Mouse (Mus musculus): ENCODE results near the gene Chst12.

Gene Chst12

DNA sequence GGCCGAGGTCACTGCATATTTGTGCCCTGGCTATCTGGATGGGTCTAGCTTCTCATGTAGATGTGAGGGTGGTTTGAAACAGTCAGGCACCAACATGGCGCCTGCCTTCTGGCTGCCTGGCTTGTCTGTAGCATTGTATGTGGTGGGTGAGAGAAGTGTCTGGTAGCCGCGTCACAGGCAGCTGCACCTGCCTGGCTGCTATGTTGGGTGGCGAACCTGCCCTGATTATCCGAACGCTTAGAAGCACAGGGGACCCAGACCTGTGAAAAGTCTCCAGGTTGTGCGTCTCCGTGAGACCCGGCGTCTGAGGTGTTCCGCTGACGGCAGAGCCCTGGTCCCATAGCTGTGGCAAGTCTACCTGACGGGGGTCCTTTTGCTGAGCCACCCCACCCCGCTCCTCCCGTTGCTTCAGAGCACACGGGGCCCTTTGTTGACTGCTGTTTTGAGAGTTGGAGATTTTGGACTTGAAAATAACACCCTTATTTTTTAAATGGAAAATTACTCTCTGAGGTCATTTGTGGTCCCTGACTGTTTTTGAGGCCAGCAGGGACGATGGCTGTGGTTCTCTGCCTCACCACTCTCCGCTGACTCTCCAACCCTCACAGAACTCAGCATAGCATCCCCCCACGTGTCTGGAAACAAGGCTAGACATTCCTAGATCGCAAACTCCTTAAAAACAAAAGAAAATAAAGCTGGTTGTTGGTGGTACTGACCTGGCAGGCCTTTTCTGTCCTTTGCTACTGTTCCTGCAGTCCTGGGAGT, 12.0 kb downstream of the Chst12 start:
- in situ Hi-C loops (cut with MseI, MboI) = no loop called here

DNA sequence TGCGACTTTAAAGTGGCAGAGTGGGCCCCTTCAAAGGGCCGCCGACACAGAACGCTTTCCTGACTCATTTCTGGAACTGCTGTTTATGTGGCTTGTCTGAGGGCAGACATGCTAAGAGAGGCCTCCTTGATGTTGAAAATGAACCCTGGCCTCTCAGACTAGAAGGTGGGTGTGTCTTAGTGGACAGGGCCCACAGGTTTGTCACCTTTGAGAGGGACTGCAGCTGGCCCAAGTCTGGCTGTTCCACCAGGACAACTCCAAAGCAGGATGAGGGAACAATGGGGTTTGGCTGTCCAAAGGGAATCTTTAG, 12.5 kb downstream of the Chst12 start:
- in situ Hi-C loops (cut with MseI, MboI) = no loop called here

DNA sequence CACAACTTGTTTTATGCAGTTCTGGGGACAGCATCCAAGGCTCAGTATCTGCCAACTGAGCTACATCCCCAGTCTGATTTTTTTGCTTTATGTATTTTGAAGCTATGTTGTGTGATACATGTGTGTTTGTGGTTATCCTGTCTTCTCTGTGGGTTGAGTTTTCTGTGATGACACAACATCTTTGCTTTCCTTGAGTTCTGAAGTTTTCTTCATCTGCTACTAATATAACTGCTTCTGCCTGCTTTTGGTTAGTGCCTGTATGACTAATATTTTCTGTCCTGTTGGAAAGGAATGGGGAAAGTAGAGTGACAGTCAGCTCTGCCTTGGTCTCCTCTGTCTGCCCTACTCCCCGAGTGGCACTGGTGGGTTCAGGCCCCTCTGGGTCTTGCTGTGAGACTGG, 15.8 kb downstream of the Chst12 start:
- in situ Hi-C loops (cut with MseI, MboI) = loop anchor here in 1 of 2 experiments (5.0 kb wide), 1 partner anchor 44 kb away; no protein-coding TSS in a partner anchor

DNA sequence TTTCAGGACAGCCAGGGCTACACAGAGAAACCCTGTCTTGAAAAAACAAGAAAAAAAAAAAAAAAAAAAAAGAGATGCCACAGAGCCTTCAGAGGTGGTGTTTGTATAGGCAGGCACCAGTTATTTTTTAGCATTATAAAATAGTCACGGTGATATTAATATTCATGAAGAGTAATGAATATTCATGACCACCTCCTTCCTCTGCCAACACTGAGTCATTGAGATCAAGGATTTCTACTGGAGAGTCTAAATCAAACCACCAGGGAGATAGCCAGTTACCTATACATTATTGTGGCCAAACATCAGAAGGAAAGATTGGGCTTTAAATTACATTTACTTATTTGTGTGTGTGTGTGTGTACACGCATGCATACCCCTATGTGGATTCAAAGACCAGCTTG, 21.4 kb downstream of the Chst12 start:
- in situ Hi-C loops (cut with MseI, MboI) = loop anchor here in 1 of 2 experiments (5.0 kb wide), 1 partner anchor 49 kb away; no protein-coding TSS in a partner anchor

DNA sequence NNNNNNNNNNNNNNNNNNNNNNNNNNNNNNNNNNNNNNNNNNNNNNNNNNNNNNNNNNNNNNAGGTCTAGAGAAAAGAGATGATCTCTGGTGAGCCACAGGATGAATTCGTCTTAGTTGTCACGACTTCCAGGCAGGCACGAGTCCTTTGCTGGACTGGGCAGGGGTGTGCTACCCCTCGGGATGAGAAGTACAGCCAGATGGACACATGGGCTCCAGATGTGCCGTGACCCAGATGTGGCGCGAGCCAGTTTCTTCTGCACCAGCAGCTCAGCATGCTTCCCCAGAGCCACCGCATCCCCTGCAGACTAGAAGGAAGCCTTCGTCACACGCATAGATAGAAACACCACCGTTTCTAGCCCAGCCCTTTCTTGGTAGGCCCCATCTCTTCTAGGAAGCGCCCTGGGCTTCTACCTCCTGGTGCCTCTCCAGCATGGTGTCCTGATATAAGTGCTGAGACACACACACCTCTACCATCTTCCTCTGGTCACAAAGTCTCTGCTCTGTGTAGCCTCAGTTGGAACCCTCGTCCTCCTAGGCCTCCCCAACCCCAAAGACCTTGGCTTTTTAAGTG, 32.8 kb downstream of the Chst12 start:
- in situ Hi-C loops (cut with MseI, MboI) = no loop called here

DNA sequence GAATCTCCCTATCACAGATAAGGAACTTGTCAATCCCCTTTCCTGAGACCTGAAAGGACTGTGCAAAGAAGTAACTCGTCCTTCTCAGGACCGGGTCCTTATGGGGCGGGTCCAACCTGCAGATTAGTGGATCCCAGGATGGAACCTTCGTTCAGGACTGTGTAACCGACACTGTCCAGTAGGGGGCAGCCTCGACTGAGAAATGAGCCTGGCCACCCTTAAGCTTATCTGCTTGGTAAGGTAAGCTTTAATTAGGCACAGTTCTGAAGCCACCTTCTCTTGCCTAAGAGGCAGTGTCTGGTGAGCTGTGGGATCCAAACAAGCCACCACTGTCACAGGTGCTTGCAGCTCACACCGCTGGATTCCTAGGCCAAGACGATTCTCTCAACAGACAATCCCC, 34.8 kb downstream of the Chst12 start:
- in situ Hi-C loops (cut with MseI, MboI) = loop anchor here in 1 of 2 experiments (5.0 kb wide), 1 partner anchor 77 kb away; no protein-coding TSS in a partner anchor

DNA sequence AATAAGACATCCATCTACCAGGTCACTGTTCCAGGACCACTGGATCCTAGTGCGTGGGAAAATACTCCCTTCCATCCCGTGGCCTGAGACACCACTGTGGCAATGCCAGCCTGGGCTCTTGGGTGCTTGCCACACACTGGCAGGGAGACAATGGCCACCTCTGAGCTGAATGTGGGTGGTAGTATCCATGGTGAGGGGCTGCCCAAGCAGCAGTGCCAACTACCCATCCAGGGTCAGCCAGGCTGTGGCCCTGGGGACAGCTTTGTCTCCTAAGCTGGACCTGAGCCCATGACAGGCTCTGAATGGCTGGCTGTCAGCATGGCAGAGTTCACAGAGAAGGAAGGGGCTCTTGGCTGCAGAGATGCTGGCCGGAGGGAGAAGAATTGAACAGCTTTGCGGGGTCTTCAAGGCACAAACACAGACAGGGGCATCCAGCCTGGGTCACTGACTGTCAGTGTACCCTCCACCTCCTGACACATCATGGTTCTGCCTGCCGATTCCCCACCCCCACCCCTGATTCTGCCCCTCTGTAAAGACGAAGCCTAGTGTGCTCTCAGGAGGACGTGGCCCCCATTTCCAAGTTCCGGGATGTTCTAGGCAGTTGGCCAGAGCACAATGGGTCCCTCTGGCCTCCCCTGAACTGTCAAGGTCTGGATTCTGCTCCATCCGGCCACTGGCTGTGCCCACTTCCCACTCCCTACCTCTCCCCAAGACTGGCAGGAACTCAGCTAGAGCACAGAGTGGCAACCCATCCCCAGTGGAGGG, 37.6 kb downstream of the Chst12 start:
- in situ Hi-C loops (cut with MseI, MboI) = loop anchor here in 1 of 2 experiments (5.0 kb wide), 1 partner anchor 74 kb away; no protein-coding TSS in a partner anchor

DNA sequence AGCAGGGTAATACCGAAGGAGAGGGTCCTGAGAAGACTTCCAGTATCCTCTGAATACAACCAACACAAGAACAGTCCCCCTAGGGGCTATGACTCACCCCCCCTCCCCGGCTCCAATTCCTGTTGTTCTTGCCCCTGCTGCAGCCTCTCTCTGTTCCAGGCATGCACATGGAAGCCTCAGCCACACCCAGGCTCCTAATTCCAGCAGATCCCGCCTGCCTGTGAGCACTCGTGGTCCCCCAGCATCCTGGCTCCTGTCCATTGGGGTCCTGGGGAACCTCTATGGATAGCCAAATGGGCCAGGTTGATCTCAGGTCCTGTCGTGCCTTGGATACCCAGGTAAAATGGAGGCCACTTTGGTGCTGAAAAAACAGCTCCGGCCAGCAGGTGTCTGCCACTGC, 40.3 kb downstream of the Chst12 start:
- in situ Hi-C loops (cut with MseI, MboI) = loop anchor here in 1 of 2 experiments (5.0 kb wide), 1 partner anchor 72 kb away; no protein-coding TSS in a partner anchor

DNA sequence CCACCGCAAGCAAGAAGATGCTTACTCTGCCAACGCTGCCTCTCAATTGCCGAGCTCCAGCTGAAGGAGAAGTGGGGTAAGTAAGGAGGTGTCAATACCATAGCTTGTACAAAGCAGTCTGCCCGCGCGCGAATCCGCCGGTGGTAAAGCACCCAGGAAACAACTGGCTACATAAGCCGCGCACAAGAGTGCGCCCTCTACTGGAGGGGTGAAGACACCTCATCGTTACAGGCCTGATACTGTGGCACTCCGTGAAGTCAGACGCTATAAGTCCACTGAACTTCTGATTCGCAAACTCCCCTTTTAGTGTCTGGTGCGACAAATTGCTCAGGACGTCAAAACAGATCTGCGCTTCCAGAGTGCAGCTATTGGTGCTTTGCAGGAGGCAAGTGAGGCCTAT, 41.0 kb downstream of the Chst12 start:
- in situ Hi-C loops (cut with MseI, MboI) = loop anchor here in 1 of 2 experiments (5.0 kb wide), 1 partner anchor 71 kb away; no protein-coding TSS in a partner anchor

DNA sequence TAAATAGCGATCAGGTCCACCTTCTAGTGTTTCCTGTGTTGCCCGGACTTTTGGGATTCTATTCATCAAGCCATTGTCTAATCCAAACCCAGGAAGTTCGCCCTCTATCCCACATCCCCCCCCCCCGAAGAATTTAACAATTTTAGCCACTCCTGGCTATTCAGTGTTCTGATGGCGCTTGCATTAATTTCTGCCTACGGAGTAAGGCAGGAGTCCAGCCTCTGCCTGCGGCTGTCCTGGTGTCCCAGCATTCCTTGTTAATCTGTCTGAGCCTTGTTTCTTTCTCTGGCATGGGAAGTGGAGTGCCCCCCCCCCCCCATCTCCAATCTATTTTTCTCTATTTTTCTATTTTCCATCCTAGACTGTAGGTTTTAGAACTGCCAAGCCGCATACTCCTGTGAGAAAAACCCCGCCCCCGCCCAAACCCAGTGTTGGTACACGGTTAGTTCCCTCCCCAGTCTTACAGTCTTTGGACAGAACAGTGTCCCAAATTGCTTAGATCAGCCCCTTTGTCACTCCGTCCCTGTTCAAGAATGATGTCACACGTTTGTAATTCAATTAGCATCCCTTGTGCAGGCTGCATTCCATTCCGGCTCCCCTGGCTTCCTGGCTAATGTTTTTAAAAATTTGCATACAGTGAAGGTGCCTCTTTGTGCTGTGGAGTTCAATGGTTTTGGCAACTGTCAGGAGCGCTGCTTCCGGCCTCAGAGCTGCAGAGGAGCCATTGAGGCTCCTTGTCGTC, 44.1 kb downstream of the Chst12 start:
- in situ Hi-C loops (cut with MseI, MboI) = loop anchor here in 1 of 2 experiments (5.0 kb wide), 1 partner anchor 68 kb away; no protein-coding TSS in a partner anchor

DNA sequence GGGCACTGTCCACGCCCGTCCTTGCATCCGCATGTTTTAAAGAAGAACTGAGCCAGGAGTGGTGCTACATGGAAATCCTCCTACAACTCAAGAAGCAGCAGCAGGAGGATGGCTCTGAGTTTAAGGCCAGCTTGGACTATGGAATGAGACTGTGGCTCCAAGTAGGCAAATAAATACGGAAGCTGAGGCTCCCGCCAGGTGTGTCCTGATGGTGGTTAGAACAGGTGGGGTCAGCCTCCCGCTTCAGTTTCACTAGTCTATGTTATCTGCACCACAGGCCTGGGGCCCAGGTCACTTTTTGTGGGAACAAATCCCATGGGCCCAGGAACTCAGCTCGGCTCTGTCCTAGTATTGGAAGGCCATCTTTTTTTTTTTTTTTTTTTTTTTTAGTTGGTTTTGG, 48.4 kb downstream of the Chst12 start:
- in situ Hi-C loops (cut with MseI, MboI) = no loop called here

DNA sequence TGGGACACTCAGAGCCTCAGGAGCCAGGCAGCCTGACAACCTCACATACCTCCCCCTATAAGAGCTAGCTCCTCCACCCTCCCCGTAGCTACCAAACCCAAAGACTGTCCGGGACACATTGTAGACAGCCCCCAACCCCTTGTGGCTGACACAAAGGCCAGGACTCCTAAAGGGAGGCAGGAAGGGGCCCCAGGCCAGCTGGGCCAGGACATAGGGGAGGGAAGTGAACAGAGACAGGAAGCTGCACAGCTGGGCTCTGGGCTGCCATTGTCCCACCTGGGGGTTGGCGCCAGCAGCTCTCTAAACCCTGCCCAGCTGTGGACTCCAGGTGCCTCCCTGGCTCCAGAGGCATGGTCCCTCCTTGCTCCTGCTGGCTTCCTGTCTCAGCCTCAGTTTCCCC, 51.5 kb downstream of the Chst12 start:
- in situ Hi-C loops (cut with MseI, MboI) = no loop called here

DNA sequence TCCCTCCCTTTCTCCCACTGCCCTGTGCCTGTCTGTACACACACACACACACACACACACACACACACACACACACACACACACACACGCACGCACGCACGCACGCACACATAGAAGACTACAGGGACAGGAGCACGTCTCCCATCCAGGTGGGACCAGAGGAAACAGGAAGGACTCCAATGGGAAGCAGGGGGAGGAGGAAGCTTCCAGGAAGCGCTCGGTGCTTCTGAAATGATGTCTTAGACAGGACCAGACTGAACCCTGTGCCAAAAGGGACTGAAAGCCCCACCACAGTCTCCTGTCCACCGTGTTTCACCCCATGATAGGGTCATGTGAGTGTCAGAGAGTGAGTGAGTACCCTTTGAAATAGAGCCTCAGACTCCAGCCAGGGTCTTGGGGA, 57.3 kb downstream of the Chst12 start:
- in situ Hi-C loops (cut with MseI, MboI) = no loop called here

DNA sequence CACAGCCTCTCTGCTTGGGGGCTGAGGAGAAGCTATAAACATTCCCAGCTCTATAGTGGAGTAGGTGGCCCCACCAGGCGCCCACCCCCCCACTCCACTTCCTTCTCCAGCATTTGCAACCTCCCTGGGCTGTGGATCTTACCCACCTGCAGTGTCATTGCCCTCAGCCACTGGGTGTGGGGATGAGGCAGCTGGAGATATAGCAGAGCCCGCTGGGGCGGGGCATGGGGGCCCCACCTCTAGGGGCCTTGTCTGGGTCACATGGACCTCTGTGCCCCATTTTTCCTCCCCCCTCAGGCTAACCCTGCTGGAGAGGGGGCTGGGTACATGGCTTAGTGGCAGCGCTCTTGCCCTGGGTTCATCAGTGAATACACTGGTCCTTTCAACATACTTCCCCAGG, 59.5 kb downstream of the Chst12 start, which contains the start of gene Grifin:
Grifin (minus strand) TSS at position 176 of the 400 bp plus-strand sequence.
- in situ Hi-C loops (cut with MseI, MboI) = no loop called here

DNA sequence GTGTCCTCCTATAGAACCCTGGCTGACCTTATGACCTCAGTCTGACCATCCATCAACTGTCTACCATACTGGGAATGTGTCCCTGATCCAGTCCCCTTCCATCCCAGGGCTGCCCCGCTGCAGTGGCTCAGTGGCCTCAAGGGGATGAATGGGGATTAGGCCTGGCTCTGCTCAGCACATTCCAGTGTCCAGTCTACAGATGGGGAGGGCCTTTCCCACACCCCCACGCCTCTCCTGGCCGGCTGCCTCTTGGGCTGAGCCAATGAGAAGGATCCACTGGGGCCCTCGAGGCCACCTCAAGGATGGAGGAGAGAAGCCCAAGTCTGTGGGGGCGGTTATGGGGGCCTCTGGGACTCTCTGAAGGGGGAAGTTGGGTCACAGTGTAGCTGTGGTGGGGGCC, 60.1 kb downstream of the Chst12 start:
- in situ Hi-C loops (cut with MseI, MboI) = no loop called here

DNA sequence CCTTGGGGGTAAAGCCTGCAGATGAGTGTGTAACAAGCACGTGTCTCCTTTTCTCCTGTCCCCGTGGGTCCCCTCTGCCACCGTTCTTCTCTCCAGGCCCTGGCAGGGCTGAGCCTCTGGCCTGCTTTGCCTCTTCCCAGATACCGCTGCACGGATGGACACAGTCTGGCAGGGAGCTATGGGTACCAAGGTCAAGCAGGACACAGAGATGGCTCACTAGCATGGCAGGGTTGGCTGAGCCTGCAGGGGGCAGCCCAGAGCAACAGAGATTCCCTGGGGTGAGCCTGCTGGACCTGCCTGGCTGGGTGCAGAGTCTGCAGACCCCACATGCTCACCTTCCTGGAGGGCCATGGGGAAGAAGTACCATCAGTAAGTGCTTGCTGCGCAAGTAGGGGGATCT, 60.5 kb downstream of the Chst12 start:
- in situ Hi-C loops (cut with MseI, MboI) = no loop called here

DNA sequence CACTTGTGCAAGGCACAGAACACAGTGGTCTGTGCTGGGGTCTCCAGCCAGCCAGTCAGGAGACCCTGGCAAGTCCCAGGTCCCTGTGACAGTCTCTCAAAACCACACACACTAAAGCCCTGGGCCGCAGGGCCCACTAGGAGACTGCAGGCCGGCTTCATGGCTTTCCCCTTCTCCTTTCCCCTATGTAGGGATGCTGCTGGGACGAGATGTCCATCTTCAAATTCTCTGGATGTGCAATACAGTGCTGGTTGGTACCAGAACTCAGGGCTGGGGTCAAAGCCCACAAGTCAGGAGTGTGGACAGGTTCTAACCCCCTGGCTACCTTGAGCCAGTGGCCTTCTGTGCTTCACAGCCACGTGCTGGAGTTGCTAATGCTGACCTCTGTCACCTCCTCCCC, 60.9 kb downstream of the Chst12 start:
- in situ Hi-C loops (cut with MseI, MboI) = no loop called here

DNA sequence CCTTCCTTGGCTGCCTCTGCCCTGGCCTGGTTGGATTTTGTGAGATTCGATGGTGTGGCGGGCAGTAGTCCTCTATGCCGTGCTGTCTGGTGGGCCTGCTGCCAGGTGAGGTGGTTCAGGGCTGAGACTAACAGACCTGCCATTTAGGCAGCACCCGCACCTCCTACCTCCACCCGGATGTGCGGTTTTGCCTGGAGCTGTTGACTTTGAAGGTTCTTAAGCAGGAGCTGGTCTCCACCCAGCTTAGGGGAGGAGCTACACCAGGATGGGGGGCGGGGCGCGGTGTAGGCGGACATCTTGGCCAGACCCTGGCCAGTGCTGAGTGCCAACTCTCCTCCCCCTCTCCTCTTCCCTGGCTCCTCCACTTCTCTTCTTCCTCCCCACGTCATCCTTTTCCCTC, 62.0 kb downstream of the Chst12 start:
- in situ Hi-C loops (cut with MseI, MboI) = no loop called here

DNA sequence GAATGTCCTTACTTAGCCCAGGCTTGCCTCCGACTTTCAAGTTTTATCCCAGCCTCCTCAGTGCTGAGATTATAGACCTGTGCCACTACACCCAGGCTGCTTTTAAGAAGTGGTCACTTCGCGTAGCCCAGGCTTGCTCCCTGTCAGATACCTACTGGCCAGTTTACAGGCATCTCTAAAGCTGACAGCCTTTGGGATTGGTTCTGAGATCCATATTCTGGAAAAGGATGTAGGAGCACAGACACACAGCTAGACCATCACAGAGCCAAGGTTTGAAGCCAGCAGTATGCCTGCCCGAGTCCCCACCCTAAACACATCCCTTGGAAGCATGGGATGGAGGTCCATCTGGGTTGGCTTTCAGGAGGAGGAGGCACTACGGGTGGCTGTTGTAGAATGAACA, 62.4 kb downstream of the Chst12 start:
- in situ Hi-C loops (cut with MseI, MboI) = no loop called here

DNA sequence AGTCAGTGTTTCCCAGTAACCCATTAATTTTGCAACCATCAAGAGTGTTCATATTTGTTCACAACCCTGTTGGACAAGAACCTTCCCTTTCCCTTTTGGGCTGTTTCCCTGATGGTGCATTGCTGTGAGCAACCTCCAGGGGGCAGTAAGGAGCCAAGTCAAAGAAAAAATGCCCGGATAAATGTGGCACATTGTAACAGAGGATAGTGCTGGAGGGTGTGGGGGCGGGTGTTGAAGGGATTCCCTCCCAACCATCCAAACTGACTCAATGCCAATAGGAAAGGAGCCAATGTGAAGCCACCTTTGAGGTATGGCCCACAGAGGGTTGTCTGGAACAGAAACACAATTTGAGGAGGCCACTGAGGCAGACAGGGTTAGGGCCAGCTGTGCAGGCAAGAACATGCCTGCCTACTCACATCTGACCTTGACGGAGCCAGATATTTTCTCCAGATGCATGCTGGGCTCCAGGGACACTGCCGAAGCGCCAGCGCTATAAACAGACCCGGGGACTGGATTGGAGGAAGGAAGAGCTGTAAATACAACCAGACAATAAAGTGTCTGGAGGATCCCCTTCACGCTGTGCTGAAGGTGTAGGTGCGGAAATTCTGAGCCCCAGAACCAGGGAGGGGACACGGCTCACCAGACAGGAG, 63.1 kb downstream of the Chst12 start:
- in situ Hi-C loops (cut with MseI, MboI) = no loop called here

DNA sequence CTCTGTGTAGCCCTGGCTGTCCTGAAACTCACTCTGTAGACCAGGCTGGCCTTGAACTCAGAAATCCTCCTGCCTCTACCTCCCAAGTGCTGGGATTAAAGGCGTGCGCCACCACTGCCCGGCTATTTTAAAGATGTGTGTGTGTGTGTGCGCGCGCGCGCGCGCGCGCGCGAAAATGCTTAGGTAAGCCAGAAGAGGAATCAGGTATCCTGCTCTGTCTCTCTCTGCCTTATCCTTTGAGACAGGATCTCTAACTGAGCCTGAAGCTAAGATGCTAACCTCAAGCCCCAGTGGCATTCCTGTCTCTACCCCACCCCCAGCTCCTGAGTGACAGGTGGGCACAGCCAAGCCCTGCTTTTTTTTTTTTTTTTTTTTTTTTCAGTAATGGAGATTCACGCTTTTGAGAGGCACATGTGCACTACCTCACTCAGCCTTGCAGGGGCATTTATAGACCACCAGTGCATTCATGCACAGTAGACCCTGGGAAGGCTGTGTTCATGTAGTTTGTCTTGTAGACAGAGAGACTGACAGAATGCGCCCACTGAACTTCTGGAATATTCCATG, 63.8 kb downstream of the Chst12 start:
- in situ Hi-C loops (cut with MseI, MboI) = no loop called here
